Mouse (Mus musculus) cerebellum, adult 2 months (tissue): ENCODE measurements around the gene Foxn2.

Experiments used
- CTCF ChIP-seq: fragments of 200-500 bp; IDR thresholded peaks from 2 replicates; pipeline ENCODE4 v1.5.1; 2011; ENCODE audit warnings: low read depth, mild to moderate bottlenecking, control low read depth, low read length, moderate library complexity, borderline replicate concordance; ENCODE audit not compliant: insufficient read depth
- POLR2A ChIP-seq: fragments of 200-500 bp; IDR thresholded peaks from 2 replicates; pipeline ENCODE4 v1.6.1; 2011; ENCODE audit warnings: low read length, control low read depth, borderline replicate concordance; ENCODE audit not compliant: insufficient read depth

DNA sequence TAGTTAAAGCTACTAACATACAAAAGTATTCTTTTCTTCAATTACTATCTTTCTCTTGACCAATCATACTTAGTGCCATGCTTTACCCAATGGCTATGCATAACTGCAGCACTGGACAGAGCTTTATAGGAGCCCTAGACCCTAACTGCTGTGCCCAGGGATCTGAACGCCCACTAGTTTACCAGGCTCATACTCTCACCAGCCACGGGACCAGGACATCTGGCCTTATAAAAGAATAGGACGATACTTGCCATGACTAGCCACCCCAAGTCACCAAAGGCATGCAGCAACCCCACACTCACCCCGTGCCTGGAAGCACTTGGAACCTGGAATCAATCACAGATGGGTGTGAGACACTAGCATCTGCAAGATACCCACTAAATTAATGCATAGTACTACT is 20.1 kb upstream of the Foxn2 start:
- TF ChIP-seq POLR2A (no peak), CTCF (no peak)
